Mouse (Mus musculus) stomach, postnatal 0 days (tissue): Measurements from ENCODE around the gene Aplp2.
A peak's percentile ranks its signal among the peaks of the same experiment; 100 is the strongest.

Source experiments
- CTCF ChIP-seq: IDR thresholded peaks from 2 replicates; pipeline ENCODE4 v1.5.1; 2016; ENCODE audit warnings: antibody characterized with exemption, low read depth, mild to moderate bottlenecking, moderate library complexity
- EP300 ChIP-seq: optimal IDR thresholded peaks from 2 replicates; pipeline ENCODE3; 2016; ENCODE audit warnings: antibody characterized with exemption

DNA sequence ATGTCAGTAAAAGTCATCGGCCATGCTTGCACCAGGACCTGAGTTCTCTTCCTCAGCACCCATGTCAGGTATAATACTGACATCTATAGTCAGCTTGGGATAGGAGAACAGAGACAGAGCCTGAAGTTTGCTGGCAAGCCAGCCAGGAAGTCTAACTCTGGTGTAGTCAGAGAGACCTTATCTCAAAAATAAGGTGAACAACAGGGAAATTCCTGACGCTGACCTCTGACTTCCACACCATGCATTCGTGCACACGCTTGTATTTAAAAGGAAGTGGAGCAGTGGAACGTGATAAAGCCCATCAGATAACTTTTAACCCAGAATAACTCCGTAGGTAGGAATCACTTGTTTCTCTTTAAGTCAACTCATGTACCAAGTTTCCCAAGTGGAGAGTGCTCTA is 6.9 kb downstream of the Aplp2 start:
- TF ChIP-seq CTCF (peak; percentile 43), EP300 (no peak)
